Mouse (Mus musculus): ENCODE data around the gene Mpig6b.

Gene Mpig6b

DNA sequence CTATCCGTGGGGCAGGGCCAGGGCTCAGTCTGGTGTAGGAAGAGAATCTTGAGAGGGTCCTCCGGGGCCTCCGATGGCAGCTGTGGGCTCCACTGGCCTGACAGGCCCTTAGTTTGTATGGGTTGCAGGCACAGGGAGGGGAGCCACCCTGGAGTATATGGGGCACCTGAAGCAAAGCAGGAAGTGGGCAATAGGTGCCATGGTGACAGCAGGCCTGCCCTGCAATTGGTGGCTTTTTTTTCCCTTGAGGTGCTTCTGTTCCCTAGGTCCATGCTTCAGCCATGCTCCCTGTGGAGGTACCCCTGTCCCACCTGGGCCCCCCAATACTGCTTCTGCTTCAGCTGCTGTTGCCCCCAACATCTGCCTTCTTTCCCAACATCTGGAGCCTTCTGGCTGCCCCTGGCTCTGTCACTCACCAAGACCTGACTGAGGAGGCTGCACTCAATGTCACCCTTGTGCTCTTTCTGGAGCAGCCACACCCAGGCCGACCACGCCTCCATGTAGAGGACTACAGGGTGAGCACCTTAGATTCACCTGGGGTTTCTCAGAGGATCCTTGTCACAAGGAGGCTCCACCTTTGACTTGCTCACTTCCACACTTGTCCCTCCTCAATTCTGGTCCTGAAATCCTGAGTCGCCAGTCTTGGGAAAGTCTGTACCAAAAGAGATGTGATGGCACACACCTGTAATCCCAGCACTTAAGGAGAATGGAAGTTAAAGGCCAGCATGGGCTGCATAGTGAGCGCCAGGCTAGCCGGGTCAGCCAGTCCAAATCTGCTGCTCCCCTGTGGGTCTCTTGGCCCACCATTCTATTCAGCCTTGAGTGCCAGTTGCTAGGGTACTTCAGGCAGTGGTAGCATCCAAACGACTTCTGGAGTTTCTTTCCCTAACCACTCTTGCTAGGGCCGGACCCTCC, 48.9 kb downstream of the Mpig6b start:
- DNase-seq: peak; percentile 6

DNA sequence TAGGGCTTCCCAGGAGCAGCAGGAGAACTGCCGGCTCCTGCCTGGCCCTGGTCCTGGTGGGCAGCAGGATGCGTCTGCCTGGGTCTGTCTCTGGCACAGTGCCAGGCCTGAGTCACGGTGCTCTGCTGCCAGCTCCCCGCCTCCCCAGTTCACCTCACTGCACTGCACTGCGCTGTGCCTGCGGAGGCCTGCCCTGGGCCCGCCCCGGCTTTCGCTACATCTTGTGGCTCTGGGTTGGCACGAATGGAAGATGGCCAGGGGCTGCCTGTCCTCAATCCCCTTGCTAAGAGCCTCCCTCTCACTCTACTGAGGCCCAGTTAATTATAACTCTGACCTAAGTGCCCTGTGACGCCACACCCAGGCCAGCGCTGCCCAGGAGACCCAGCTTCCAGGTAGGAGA, 49.6 kb downstream of the Mpig6b start, which contains the start of gene Vwa7:
Gene Vwa7 (plus strand): TSS at position 204 of the 400 bp plus-strand sequence.
- DNase-seq: peak; percentile 63

DNA sequence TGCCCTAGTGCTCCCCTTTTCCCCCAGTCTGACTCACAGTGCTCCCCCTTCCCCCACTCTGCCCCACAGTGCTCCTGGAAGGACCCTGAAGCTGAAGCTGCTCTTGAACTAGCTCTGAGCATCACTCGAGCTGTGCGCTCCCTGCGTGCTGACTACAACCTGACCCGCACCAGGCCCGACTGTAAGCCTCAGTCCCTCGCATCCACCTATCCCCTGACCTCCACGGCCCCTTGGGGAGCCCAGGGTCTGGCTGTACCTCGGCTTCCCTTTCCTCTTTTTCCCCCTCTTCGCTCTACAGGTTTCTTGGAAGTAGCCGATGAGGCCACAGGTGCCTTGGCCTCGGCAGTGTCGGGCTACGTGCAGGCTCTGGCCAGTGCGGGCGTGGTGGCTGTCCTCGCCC, 50.7 kb downstream of the Mpig6b start:
- peak; percentile 9 for DNase-seq

DNA sequence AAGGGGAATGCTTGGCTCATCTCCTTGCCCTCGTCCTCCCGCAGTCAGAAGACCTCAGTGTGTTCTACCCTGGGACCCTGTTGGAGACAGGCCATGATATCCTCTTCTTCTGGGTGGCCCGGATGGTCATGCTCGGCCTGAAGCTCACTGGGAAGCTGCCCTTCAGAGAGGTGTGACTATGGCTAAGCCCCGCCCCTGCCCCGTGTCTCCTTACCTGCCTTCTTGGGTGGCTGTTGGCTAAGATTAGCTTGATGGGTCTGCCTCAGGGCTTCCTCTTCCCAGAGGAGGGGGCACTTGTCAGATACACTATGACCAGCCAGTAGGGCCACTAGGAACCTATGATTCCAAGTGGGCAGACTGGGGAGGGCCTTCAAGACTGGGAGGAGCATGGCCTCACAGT, 52.8 kb downstream of the Mpig6b start:
- DNase-seq: peak; percentile 8
